Mouse (Mus musculus) midbrain, embryonic 10.5 days (tissue): ENCODE data around the gene Trub1. TPM values are rescaled to one million over a fixed set of nuclear protein-coding genes. Genes with fewer than 3 reads are reported as not detected.

ENCODE experiments used
- DNase-seq: peaks from one replicate; pipeline ENCODE4 v3.0.0-alpha.2; 2017; ENCODE audit warnings: low spot score
- H3K27ac ChIP-seq: fragments of 300-500 bp; sonication (generic); replicated peaks from 2 replicates; pipeline ENCODE4 v1.5.1; 2016; ENCODE audit warnings: mild to moderate bottlenecking
- H3K27me3 ChIP-seq: fragments of 300-500 bp; sonication (generic); 2 replicates; pipeline ENCODE4 v1.6.1; 2016; ENCODE audit warnings: low read depth, mild to moderate bottlenecking; ENCODE audit not compliant: poor library complexity, severe bottlenecking
- H3K36me3 ChIP-seq: fragments of 300-500 bp; sonication (generic); 2 replicates; pipeline ENCODE4 v1.6.1; 2016; ENCODE audit warnings: mild to moderate bottlenecking, moderate library complexity
- H3K4me1 ChIP-seq: fragments of 300-500 bp; sonication (generic); 2 replicates; pipeline ENCODE4 v1.6.1; 2016
- H3K4me3 ChIP-seq: fragments of 300-500 bp; sonication (generic); 2 replicates; pipeline ENCODE4 v1.5.1; 2016; ENCODE audit warnings: mild to moderate bottlenecking, moderate library complexity
- H3K9me3 ChIP-seq: fragments of 300-500 bp; sonication (generic); replicated peaks from 2 replicates; pipeline ENCODE4 v1.6.1; 2016; ENCODE audit warnings: mild to moderate bottlenecking
- WGBS: fragments of 180-500 bp; shearing (Covaris S2); methylation state at CpG from one replicate; pipeline ENCODE4 v1.1.7; 2016; 5-methylcytosine and 5-hydroxymethylcytosine counted together
- polyA plus RNA-seq: library from polyadenylated mRNA; unstranded; fragments of >200 nt; fragmentation: Nextera tagmentation; extraction: Ambion mirVana; gene quantifications from 2 replicates; pipeline ENCODE4 v1.2.1, GENCODE M21; 2016

The Trub1 gene
- polyA plus RNA-seq, 1 experiment from 2014 or later, result 22.7 TPM

GRCm38 (mm10) chr19:57451762-57452161, 950 bp upstream of the Trub1 start:
- Histone ChIP-seq H3K27me3 (no peaks in the 10 kb centered on the region), H3K4me1 (peaks cover 22% of the 10 kb centered on the region), H3K4me3 (no peak overlapping the region), H3K36me3 (0 out of 2 replicates have a peak, but pooled peaks cover 2% of the 10 kb centered on the region), H3K9me3 (no peaks in the 10 kb centered on the region), H3K27ac (no peak overlapping the region)
- no peak for DNase-seq
- WGBS, result 87% methylated on average over 4 of the region's 4 CpGs

GRCm38 (mm10) chr19:57453218-57453600, 497 bp downstream of the Trub1 start:
- DNase-seq, result no peak
- peak overlapping the region; percentile 90 for H3K27ac ChIP-seq
- peak overlapping the region; percentile 90 for H3K4me3 ChIP-seq
- H3K27me3 ChIP-seq, result no peaks in the 10 kb centered on the region
- H3K4me1 ChIP-seq, result peaks cover 22% of the 10 kb centered on the region
- WGBS, result 10% methylated on average over 6 of the region's 6 CpGs
- H3K9me3 ChIP-seq, result no peaks in the 10 kb centered on the region
- peaks cover 6% of the 10 kb centered on the region; the same call in 1 of the 2 replicates for H3K36me3 ChIP-seq

- no peak for DNase-seq
Measured at GRCm38 (mm10) chr19:57455286-57455960, 2.7 kb downstream of the Trub1 start.

GRCm38 (mm10) chr19:57457075-57457474, 4.4 kb downstream of the Trub1 start:
- H3K36me3 ChIP-seq, result peaks cover 25% of the 10 kb centered on the region
- whole genome bisulfite sequencing, result 79% methylated on average over 2 of the region's 2 CpGs
- H3K4me1 ChIP-seq, result peaks cover 22% of the 10 kb centered on the region
- no peaks in the 10 kb centered on the region; the same call in 1 of the 2 replicates for H3K9me3 ChIP-seq
- H3K4me3 ChIP-seq, result no peak overlapping the region
- H3K27ac ChIP-seq, result no peak overlapping the region
- peak; percentile 30 for DNase-seq
- H3K27me3 ChIP-seq, result no peaks in the 10 kb centered on the region

More at GRCm38 (mm10) chr19:57455286-57455960, 2.7 kb downstream of the Trub1 start:
- Histone ChIP-seq H3K27ac (no peak overlapping the region), H3K4me3 (no peak overlapping the region), H3K27me3 (no peaks in the 10 kb centered on the region), H3K4me1 (peaks cover 22% of the 10 kb centered on the region), H3K9me3 (no peaks in the 10 kb centered on the region), H3K36me3 (peaks cover 18% of the 10 kb centered on the region)
- WGBS, result 93% methylated on average over 25 of the region's 25 CpGs

- Histone ChIP-seq H3K27ac (no peak overlapping the region), H3K27me3 (no peaks in the 10 kb centered on the region), H3K4me1 (no peaks in the 10 kb centered on the region), H3K4me3 (no peak overlapping the region), H3K9me3 (no peaks in the 10 kb centered on the region; the same call in 1 of the 2 replicates), H3K36me3 (peaks cover 41% of the 10 kb centered on the region)
- DNase-seq, result no peak
- 91% methylated on average over 8 of the region's 8 CpGs for WGBS
Measured at GRCm38 (mm10) chr19:57463741-57464140, 11.0 kb downstream of the Trub1 start.

GRCm38 (mm10) chr19:57465742-57466141, 13.0 kb downstream of the Trub1 start:
- Histone ChIP-seq H3K4me3 (no peak overlapping the region), H3K36me3 (peaks cover 48% of the 10 kb centered on the region), H3K27ac (no peak overlapping the region), H3K27me3 (no peaks in the 10 kb centered on the region), H3K9me3 (peaks cover 4% of the 10 kb centered on the region; the same call in 1 of the 2 replicates), H3K4me1 (no peaks in the 10 kb centered on the region)
- WGBS, result 94% methylated on average over 7 of the region's 7 CpGs
- no peak for DNase-seq

GRCm38 (mm10) chr19:57471033-57471432, 18.3 kb downstream of the Trub1 start:
- no peak for DNase-seq
- H3K4me3 ChIP-seq, result no peak overlapping the region
- no peaks in the 10 kb centered on the region for H3K4me1 ChIP-seq
- 0 out of 2 replicates have a peak, but pooled peaks cover 4% of the 10 kb centered on the region for H3K9me3 ChIP-seq
- H3K27me3 ChIP-seq, result no peaks in the 10 kb centered on the region
- H3K27ac ChIP-seq, result no peak overlapping the region
- WGBS, result 91% methylated on average over 12 of the region's 12 CpGs
- peaks cover 26% of the 10 kb centered on the region for H3K36me3 ChIP-seq

- Histone ChIP-seq H3K36me3 (peaks cover 22% of the 10 kb centered on the region), H3K27me3 (no peaks in the 10 kb centered on the region), H3K27ac (no peak overlapping the region), H3K4me3 (no peak overlapping the region), H3K4me1 (no peaks in the 10 kb centered on the region), H3K9me3 (0 out of 2 replicates have a peak, but pooled peaks cover 4% of the 10 kb centered on the region)
- 94% methylated on average over 15 of the region's 15 CpGs for WGBS
- no peak for DNase-seq
Measured at GRCm38 (mm10) chr19:57472169-57472568, 19.5 kb downstream of the Trub1 start.

GRCm38 (mm10) chr19:57473301-57473700, 20.6 kb downstream of the Trub1 start:
- 0 out of 2 replicates have a peak, but pooled peaks cover 4% of the 10 kb centered on the region for H3K9me3 ChIP-seq
- WGBS, result 84% methylated on average over 16 of the region's 16 CpGs
- DNase-seq, result no peak
- no peak overlapping the region for H3K27ac ChIP-seq
- peaks cover 19% of the 10 kb centered on the region for H3K36me3 ChIP-seq
- no peak overlapping the region for H3K4me3 ChIP-seq
- no peaks in the 10 kb centered on the region for H3K4me1 ChIP-seq
- H3K27me3 ChIP-seq, result no peaks in the 10 kb centered on the region

GRCm38 (mm10) chr19:57475298-57475697, 22.6 kb downstream of the Trub1 start:
- H3K27ac ChIP-seq, result no peak overlapping the region
- H3K4me1 ChIP-seq, result peaks cover 9% of the 10 kb centered on the region; the same call in 1 of the 2 replicates
- H3K27me3 ChIP-seq, result no peaks in the 10 kb centered on the region
- no peaks in the 10 kb centered on the region for H3K9me3 ChIP-seq
- H3K4me3 ChIP-seq, result no peak overlapping the region
- 92% methylated on average over 4 of the region's 4 CpGs for WGBS
- H3K36me3 ChIP-seq, result no peaks in the 10 kb centered on the region
- no peak for DNase-seq

GRCm38 (mm10) chr19:57477310-57477709, 24.6 kb downstream of the Trub1 start:
- H3K4me1 ChIP-seq, result peaks cover 14% of the 10 kb centered on the region; the same call in 1 of the 2 replicates

GRCm38 (mm10) chr19:57478056-57478455, 25.3 kb downstream of the Trub1 start:
- WGBS, result 92% methylated on average over 11 of the region's 11 CpGs
- DNase-seq, result no peak
- H3K4me1 ChIP-seq, result peaks cover 14% of the 10 kb centered on the region; the same call in 1 of the 2 replicates

More at GRCm38 (mm10) chr19:57477310-57477709, 24.6 kb downstream of the Trub1 start:
- H3K36me3 ChIP-seq, result no peaks in the 10 kb centered on the region
- no peak overlapping the region for H3K27ac ChIP-seq
- H3K9me3 ChIP-seq, result no peaks in the 10 kb centered on the region
- 80% methylated on average over 8 of the region's 8 CpGs for WGBS
- no peak for DNase-seq
- H3K27me3 ChIP-seq, result no peaks in the 10 kb centered on the region
- H3K4me3 ChIP-seq, result no peak overlapping the region

More at GRCm38 (mm10) chr19:57478056-57478455, 25.3 kb downstream of the Trub1 start:
- no peaks in the 10 kb centered on the region for H3K27me3 ChIP-seq
- H3K27ac ChIP-seq, result no peak overlapping the region
- H3K9me3 ChIP-seq, result no peaks in the 10 kb centered on the region
- no peaks in the 10 kb centered on the region for H3K36me3 ChIP-seq
- H3K4me3 ChIP-seq, result no peak overlapping the region
